In the genomic region with DNA sequence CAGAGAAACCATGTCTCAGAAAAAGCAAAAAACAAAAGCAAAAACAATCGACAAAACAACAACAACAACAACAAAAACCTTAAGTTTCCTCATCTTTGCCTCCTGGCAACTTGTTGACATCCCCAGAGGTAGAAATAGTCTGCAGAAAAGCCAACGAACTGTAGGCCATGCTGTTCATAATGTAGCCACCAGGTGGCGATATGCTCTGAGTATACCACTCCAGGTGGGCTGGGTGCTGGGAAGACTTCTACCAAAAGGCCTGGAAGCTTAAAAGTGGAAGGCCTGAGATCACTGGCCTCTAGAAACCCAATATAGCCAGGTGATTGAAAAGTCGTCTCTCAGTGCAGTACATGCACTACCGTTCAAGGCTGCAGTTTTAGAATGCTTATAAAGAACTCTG, we compare ENCODE assay signal across 9 mouse cellular contexts. TPM values are rescaled to one million over a fixed set of nuclear protein-coding genes. Genes with fewer than 3 reads are reported as not detected.
A peak's percentile ranks its signal among the peaks of the same experiment; 100 is the strongest.
DNase-seq lines count a peak whose midpoint lies in the region; ATAC-seq and TF ChIP-seq lines count a peak whose summit lies in the region.
"Had no signal": no experiment of that assay in that cellular context is flagged by ENCODE, and none has a peak within 500 bp of the region (broad histone marks: within the 10 kb centered on the region; RNA-seq: fewer than 3 reads in every experiment).

No protein-coding gene starts in this region.

- no peak overlapping the region for H3K27ac ChIP-seq in midbrain, embryonic 10.5 days (replicated peaks)
- H3K27ac ChIP-seq in midbrain, embryonic 16.5 days (ENCODE audit: low read length), result no peak overlapping the region
- no peak overlapping the region for H3K27ac ChIP-seq in liver, adult 2 months (replicated peaks; ENCODE audit: insufficient read depth, low read depth, low read length)
- H3K27ac ChIP-seq: hindbrain, embryonic 15.5 days had no signal

- H3K4me2 ChIP-seq in midbrain, embryonic 16.5 days (ENCODE audit: low read length), result no peak overlapping the region
- H3K4me2 ChIP-seq: hindbrain, embryonic 15.5 days had no signal

- WGBS in midbrain, embryonic 10.5 days, result 24% methylated on average over 5 of the region's 5 CpGs
- WGBS in midbrain, embryonic 16.5 days, result 18% methylated on average over 5 of the region's 5 CpGs
- 23% methylated on average over 5 of the region's 5 CpGs for WGBS in liver, adult 2 months

- H3K79me2 ChIP-seq in liver, adult 2 months (ENCODE audit: control insufficient read depth, insufficient read depth, low read length), result no peaks in the 10 kb centered on the region

- H3K4me1 ChIP-seq in midbrain, embryonic 10.5 days, result peaks cover 8% of the 10 kb centered on the region
- H3K4me1 ChIP-seq in midbrain, embryonic 16.5 days (ENCODE audit: control insufficient read depth, insufficient read depth, low read length), result no peaks in the 10 kb centered on the region
- no peaks in the 10 kb centered on the region for H3K4me1 ChIP-seq in liver, adult 2 months (ENCODE audit: control insufficient read depth, insufficient read depth, low read length)
- H3K4me1 ChIP-seq: hindbrain, embryonic 15.5 days had no signal

- no peaks in the 10 kb centered on the region for H3K36me3 ChIP-seq in midbrain, embryonic 10.5 days
- H3K36me3 ChIP-seq in midbrain, embryonic 16.5 days (ENCODE audit: control insufficient read depth, insufficient read depth, low read length), result no peaks in the 10 kb centered on the region
- no peaks in the 10 kb centered on the region for H3K36me3 ChIP-seq in liver, adult 2 months (ENCODE audit: control insufficient read depth, insufficient read depth, low read length)
- H3K36me3 ChIP-seq: hindbrain, embryonic 15.5 days had no signal

- ATAC-seq in midbrain, embryonic 16.5 days, result no peak

- no peaks in the 10 kb centered on the region for H3K27me3 ChIP-seq in midbrain, embryonic 10.5 days (ENCODE audit: low read depth, poor library complexity, severe bottlenecking)
- H3K27me3 ChIP-seq in midbrain, embryonic 16.5 days (ENCODE audit: control insufficient read depth, insufficient read depth, low read depth, low read length), result no peaks in the 10 kb centered on the region
- no peaks in the 10 kb centered on the region for H3K27me3 ChIP-seq in liver, adult 2 months (ENCODE audit: control insufficient read depth, insufficient read depth, low read length)
- H3K27me3 ChIP-seq: hindbrain, embryonic 15.5 days had no signal

- peak; percentile 60 for DNase-seq in midbrain, embryonic 10.5 days (ENCODE audit: low spot score)
- peak; percentile 71 for DNase-seq in brain, embryonic 14.5 days (ENCODE audit: low read depth)
- peak; percentile 77 for DNase-seq in forelimb bud, embryonic 11.5 days (ENCODE audit: low read depth, low spot score)
- DNase-seq in kidney, adult 9 months, result peak; percentile 83
- DNase-seq in liver, adult 2 months (ENCODE audit: extremely low read depth, low read depth, low spot score), result peak; percentile 52
- DNase-seq in retina, postnatal 7 days (ENCODE audit: low read depth, low spot score), result peak; percentile 58
- DNase-seq in urinary bladder, adult 18-20 months (ENCODE audit: low spot score in 2 of 2), result peak; percentile 39 to 44

- peak; percentile 78; the same call in 1 of the 2 replicates for TF ChIP-seq CTCF in brain, embryonic 14.5 days (IDR thresholded peaks at IDR 0.05; ENCODE audit: borderline replicate concordance, extremely low read depth, insufficient read depth, insufficient read length)
- TF ChIP-seq CTCF in liver, adult 2 months (IDR thresholded peaks at IDR 0.05; ENCODE audit: low read depth, low read length), result peak; percentile 70

- no peak overlapping the region for H3K4me3 ChIP-seq in midbrain, embryonic 10.5 days
- H3K4me3 ChIP-seq in midbrain, embryonic 16.5 days (ENCODE audit: low read depth, low read length), result no peak overlapping the region
- no peak overlapping the region for H3K4me3 ChIP-seq in liver, adult 2 months (ENCODE audit: insufficient read depth, low read depth, low read length)
- H3K4me3 ChIP-seq: hindbrain, embryonic 15.5 days had no signal

- H3K9ac ChIP-seq in midbrain, embryonic 16.5 days (ENCODE audit: low read depth, low read length), result no peak overlapping the region
- H3K9ac ChIP-seq in liver, adult 2 months (ENCODE audit: low read depth, low read length), result no peak overlapping the region
- H3K9ac ChIP-seq: hindbrain, embryonic 15.5 days had no signal

- no peak for TF ChIP-seq POLR2A in brain, embryonic 14.5 days (IDR thresholded peaks at IDR 0.05; ENCODE audit: borderline replicate concordance, extremely low read depth, insufficient read depth, insufficient read length, poor library complexity, severe bottlenecking)
- no peak for TF ChIP-seq POLR2A in liver, adult 2 months (IDR thresholded peaks at IDR 0.05; ENCODE audit: extremely low read depth, insufficient read depth, low read length)

- no peaks in the 10 kb centered on the region for H3K9me3 ChIP-seq in midbrain, embryonic 10.5 days (replicated peaks)
- no peaks in the 10 kb centered on the region for H3K9me3 ChIP-seq in midbrain, embryonic 16.5 days (replicated peaks; ENCODE audit: control insufficient read depth, low read length, poor library complexity, severe bottlenecking)
- H3K9me3 ChIP-seq: hindbrain, embryonic 15.5 days had no signal

RNA-seq across cellular contexts. Expression of a gene that starts 2.4 kb away (rescaled TPM):
- polyA plus RNA-seq in midbrain, embryonic 10.5 days (2016; fragmentation: Nextera tagmentation; extraction: Ambion mirVana), result not detected in 2 replicates
- polyA plus RNA-seq in midbrain, embryonic 16.5 days (2015; fragmentation: Nextera tagmentation; extraction: Ambion mirVana), result not detected in 2 replicates
- not detected in 2 replicates for polyA plus RNA-seq in brain, embryonic 14.5 days (2012; rRNA removed)
- total RNA-seq in liver, adult 2 months (2014; rRNA removed), result not detected in 2 replicates
- polyA plus RNA-seq in liver, adult 2 months (2012; rRNA removed), result 0.05 TPM in 1 of 2 replicates, not detected in the other
- polyA plus RNA-seq: hindbrain, embryonic 15.5 days had no signal

RNA-seq across cellular contexts. Expression of a gene that starts 11.4 kb away (rescaled TPM):
- polyA plus RNA-seq in midbrain, embryonic 10.5 days (2016; fragmentation: Nextera tagmentation; extraction: Ambion mirVana), result 0.67 TPM in 1 of 2 replicates, not detected in the other
- 7.5 and 11.1 TPM in 2 replicates for polyA plus RNA-seq in midbrain, embryonic 16.5 days (2015; fragmentation: Nextera tagmentation; extraction: Ambion mirVana)
- 1.3 and 1.6 TPM in 2 replicates for polyA plus RNA-seq in brain, embryonic 14.5 days (2012; rRNA removed)
- total RNA-seq in liver, adult 2 months (2014; rRNA removed), result not detected in 2 replicates
- polyA plus RNA-seq in liver, adult 2 months (2012; rRNA removed), result not detected in 2 replicates

RNA-seq across cellular contexts. Expression of a gene that starts 28.6 kb away (rescaled TPM):
- polyA plus RNA-seq in midbrain, embryonic 10.5 days (2016; fragmentation: Nextera tagmentation; extraction: Ambion mirVana), result 86.9 and 89.4 TPM in 2 replicates
- polyA plus RNA-seq in midbrain, embryonic 16.5 days (2015; fragmentation: Nextera tagmentation; extraction: Ambion mirVana), result 36.6 and 38.3 TPM in 2 replicates
- 37.2 and 38.4 TPM in 2 replicates for polyA plus RNA-seq in brain, embryonic 14.5 days (2012; rRNA removed)
- total RNA-seq in liver, adult 2 months (2014; rRNA removed), result 12.7 and 14.0 TPM in 2 replicates
- polyA plus RNA-seq in liver, adult 2 months (2012; rRNA removed), result 23.9 and 25.9 TPM in 2 replicates

RNA-seq across cellular contexts. Expression of a gene that starts 29.0 kb away (rescaled TPM):
- polyA plus RNA-seq in midbrain, embryonic 10.5 days (2016; fragmentation: Nextera tagmentation; extraction: Ambion mirVana), result 575 and 616 TPM in 2 replicates
- 302 and 321 TPM in 2 replicates for polyA plus RNA-seq in midbrain, embryonic 16.5 days (2015; fragmentation: Nextera tagmentation; extraction: Ambion mirVana)
- polyA plus RNA-seq in brain, embryonic 14.5 days (2012; rRNA removed), result 181 and 258 TPM in 2 replicates
- 20.2 and 21.5 TPM in 2 replicates for total RNA-seq in liver, adult 2 months (2014; rRNA removed)
- polyA plus RNA-seq in liver, adult 2 months (2012; rRNA removed), result 68.5 and 71.2 TPM in 2 replicates

RNA-seq across cellular contexts. Expression of a gene that starts 39.8 kb away (rescaled TPM):
- 10.8 and 15.4 TPM in 2 replicates for polyA plus RNA-seq in midbrain, embryonic 10.5 days (2016; fragmentation: Nextera tagmentation; extraction: Ambion mirVana)
- polyA plus RNA-seq in midbrain, embryonic 16.5 days (2015; fragmentation: Nextera tagmentation; extraction: Ambion mirVana), result 41.6 and 49.4 TPM in 2 replicates
- 45.5 and 55.4 TPM in 2 replicates for polyA plus RNA-seq in brain, embryonic 14.5 days (2012; rRNA removed)
- total RNA-seq in liver, adult 2 months (2014; rRNA removed), result not detected in 2 replicates
- polyA plus RNA-seq in liver, adult 2 months (2012; rRNA removed), result not detected in 2 replicates
